Mouse (Mus musculus) liver, embryonic 14.5 days (tissue): ENCODE data around the gene Rims3. TPM values are rescaled to one million over a fixed set of nuclear protein-coding genes. Genes with fewer than 3 reads are reported as not detected.

ENCODE experiments used
- ATAC-seq: fragments of 200-750 bp; cut with Nextera tagmentation; 2 replicates; pipeline ENCODE4 v1.8.0; 2017; ENCODE audit warnings: moderate number of reproducible peaks, mild to moderate bottlenecking, moderate library complexity; ENCODE audit not compliant: insufficient read depth
- DNase-seq, 3 experiments: peaks; one replicate each; pipeline ENCODE4 v3.0.0-alpha.2; 2012 to 2013; ENCODE audit warnings: low read depth in 3 of 3, low spot score in 3 of 3
- H3K27ac ChIP-seq: fragments of 300-500 bp; sonication (generic); 2 replicates; pipeline ENCODE4 v1.5.1; 2014; ENCODE audit warnings: moderate library complexity, mild to moderate bottlenecking, control low read depth, inconsistent platforms
- H3K27me3 ChIP-seq: fragments of 300-500 bp; sonication (generic); 2 replicates; pipeline ENCODE4 v1.6.1; 2014; ENCODE audit warnings: mild to moderate bottlenecking, low read length, moderate library complexity; ENCODE audit not compliant: control insufficient read depth, insufficient read depth
- H3K36me3 ChIP-seq: fragments of 300-500 bp; sonication (generic); replicated peaks from 2 replicates; pipeline ENCODE4 v1.6.1; 2014; ENCODE audit warnings: low read depth; ENCODE audit not compliant: control insufficient read depth, insufficient read depth
- H3K4me1 ChIP-seq, 2 experiments: fragments of 200-500 bp in 1 of 2; fragments of 300-500 bp in 1 of 2; sonication (generic) in 1 of 2; replicated peaks; 2 replicates each; pipeline ENCODE4 v1.6.1; 2012 to 2014; ENCODE audit warnings: antibody characterized with exemption in 1 of 2, inconsistent platforms in 1 of 2, low read length in 1 of 2; ENCODE audit not compliant: control insufficient read depth in 2 of 2, insufficient read depth in 2 of 2
- H3K4me2 ChIP-seq: fragments of 300-500 bp; sonication (generic); 2 replicates; pipeline ENCODE4 v1.6.1; 2014; ENCODE audit warnings: low read depth, mild to moderate bottlenecking, control low read depth, moderate library complexity
- H3K4me3 ChIP-seq, 2 experiments: fragments of 200-500 bp in 1 of 2; fragments of 300-500 bp in 1 of 2; sonication (generic) in 1 of 2; 2 replicates each; pipeline ENCODE4 v1.5.1; 2012 to 2014; ENCODE audit warnings: low read depth in 2 of 2, low read length in 2 of 2, mild to moderate bottlenecking in 2 of 2, control low read depth in 1 of 2, inconsistent platforms in 1 of 2, moderate library complexity in 1 of 2; ENCODE audit not compliant: insufficient read depth in 1 of 2
- H3K9ac ChIP-seq: fragments of 300-500 bp; sonication (generic); replicated peaks from 2 replicates; pipeline ENCODE4 v1.6.1; 2014; ENCODE audit warnings: mild to moderate bottlenecking, control low read depth, moderate library complexity
- H3K9me3 ChIP-seq: fragments of 300-500 bp; sonication (generic); 2 replicates; pipeline ENCODE4 v1.6.1; 2016; ENCODE audit warnings: low read length, mixed read lengths; ENCODE audit not compliant: control insufficient read depth
- CTCF ChIP-seq: IDR thresholded peaks from 2 replicates; pipeline ENCODE4 v1.5.1; 2016; ENCODE audit warnings: antibody characterized with exemption, low read depth, control low read depth
- EP300 ChIP-seq: IDR thresholded peaks from 2 replicates; pipeline ENCODE4 v1.6.1; 2016; ENCODE audit warnings: antibody characterized with exemption, low read depth
- WGBS: fragments of 180-500 bp; shearing (Covaris S2); extraction: QIAGEN DNeasy Blood & Tissue Kit; methylation state at CpG from one replicate; pipeline ENCODE4 v1.1.7; 2014; ENCODE audit not compliant: insufficient replicate concordance; 5-methylcytosine and 5-hydroxymethylcytosine counted together
- polyA plus RNA-seq, 2 experiments: library from polyadenylated mRNA; depleted of rRNA in 1 of 2; stranded (reverse) in 1 of 2; unstranded in 1 of 2; fragments of >200 nt; fragmentation: Nextera tagmentation in 1 of 2; extraction: Ambion mirVana in 1 of 2; gene quantifications; 2 replicates each; pipeline versions ENCODE4 v1.2.1 to v1.2.3; 2012 to 2014

Gene Rims3
- polyA plus RNA-seq, 2 experiments = 0.15 to 0.19 TPM

GRCm38 (mm10) chr4:120912866-120913265, 58.2 kb downstream of the Rims3 start:
- DNase-seq = no peak
- TF ChIP-seq CTCF (no peak), EP300 (no peak)
- Histone ChIP-seq H3K4me2 (no peak overlapping the region), H3K4me3 (no peak overlapping the region), H3K9ac (no peak overlapping the region), H3K4me1 (no peaks in the 10 kb centered on the region), H3K36me3 (no peaks in the 10 kb centered on the region), H3K27ac (no peak overlapping the region), H3K9me3 (no peaks in the 10 kb centered on the region), H3K27me3 (no peaks in the 10 kb centered on the region)
- no peak for ATAC-seq
- WGBS = 45% methylated on average over 4 of the region's 4 CpGs

GRCm38 (mm10) chr4:120913443-120913842, 58.8 kb downstream of the Rims3 start:
- WGBS = 55% methylated on average over 8 of the region's 8 CpGs
- no peak for ATAC-seq
- no peak overlapping the region for H3K4me3 ChIP-seq
- no peaks in the 10 kb centered on the region for H3K36me3 ChIP-seq
- no peak for DNase-seq
- H3K9me3 ChIP-seq = no peaks in the 10 kb centered on the region
- no peak for TF ChIP-seq CTCF
- TF ChIP-seq EP300 = no peak
- H3K27me3 ChIP-seq = no peaks in the 10 kb centered on the region
- H3K4me1 ChIP-seq = no peaks in the 10 kb centered on the region
- H3K4me2 ChIP-seq = no peak overlapping the region
- H3K9ac ChIP-seq = no peak overlapping the region
- H3K27ac ChIP-seq = no peak overlapping the region

GRCm38 (mm10) chr4:120913861-120914260, 59.2 kb downstream of the Rims3 start:
- WGBS = 16% methylated on average over 1 of the region's 1 CpGs
- ATAC-seq = no peak
- no peak overlapping the region for H3K9ac ChIP-seq
- H3K36me3 ChIP-seq = no peaks in the 10 kb centered on the region
- no peak overlapping the region for H3K4me3 ChIP-seq
- H3K4me1 ChIP-seq = no peaks in the 10 kb centered on the region
- H3K9me3 ChIP-seq = no peaks in the 10 kb centered on the region
- no peak overlapping the region for H3K4me2 ChIP-seq
- TF ChIP-seq CTCF (no peak), EP300 (no peak)
- no peaks in the 10 kb centered on the region for H3K27me3 ChIP-seq
- H3K27ac ChIP-seq = no peak overlapping the region
- no peak for DNase-seq

- H3K9me3 ChIP-seq = no peaks in the 10 kb centered on the region
- DNase-seq (no peak), ATAC-seq (no peak)
Measured at GRCm38 (mm10) chr4:120914501-120914900, 59.9 kb downstream of the Rims3 start.

GRCm38 (mm10) chr4:120921461-120921860, 66.8 kb downstream of the Rims3 start:
- no peak overlapping the region for H3K27ac ChIP-seq
- H3K4me3 ChIP-seq = no peak overlapping the region
- no peak overlapping the region for H3K4me2 ChIP-seq
- no peaks in the 10 kb centered on the region for H3K9me3 ChIP-seq
- no peaks in the 10 kb centered on the region for H3K27me3 ChIP-seq
- 87% methylated on average over 8 of the region's 8 CpGs for WGBS
- H3K4me1 ChIP-seq = peaks cover 3 to 8% of the 10 kb centered on the region in 2 experiments; a peak in 3 of 4 replicates
- peaks cover 7% of the 10 kb centered on the region for H3K36me3 ChIP-seq
- H3K9ac ChIP-seq = no peak overlapping the region
- no peak for ATAC-seq
- TF ChIP-seq CTCF = no peak
- TF ChIP-seq EP300 = no peak
- DNase-seq = no peak

More at GRCm38 (mm10) chr4:120914501-120914900, 59.9 kb downstream of the Rims3 start:
- WGBS = 27% methylated on average over 4 of the region's 4 CpGs
- no peaks in the 10 kb centered on the region for H3K36me3 ChIP-seq
- H3K9ac ChIP-seq = no peak overlapping the region
- H3K4me2 ChIP-seq = no peak overlapping the region
- H3K4me3 ChIP-seq = no peak overlapping the region
- no peaks in the 10 kb centered on the region for H3K4me1 ChIP-seq
- H3K27me3 ChIP-seq = no peaks in the 10 kb centered on the region
- TF ChIP-seq CTCF = no peak
- no peak for TF ChIP-seq EP300
- H3K27ac ChIP-seq = no peak overlapping the region
